Mouse (Mus musculus): ENCODE data around the gene Olfr671. TPM values are rescaled to one million over a fixed set of nuclear protein-coding genes. Genes with fewer than 3 reads are reported as not detected.
"Not testable (repeated sequence)": the region's sequence is repeated elsewhere in the genome, so short reads cannot be mapped to it uniquely, and the experiment has no call there.

Olfr671 gene
- polyA plus RNA-seq (2015; fragmentation: Nextera tagmentation; extraction: Ambion mirVana), result not detected in 2 replicates

- Histone ChIP-seq H3K36me3 (no peaks in the 10 kb centered on the region), H3K9me3 (no peaks in the 10 kb centered on the region), H3K27ac (replicated peaks) (no peak within 1 kb of the TSS), H3K27me3 (no peaks in the 10 kb centered on the region), H3K4me2 (replicated peaks) (no peak within 1 kb of the TSS), H3K4me1 (no peaks in the 10 kb centered on the region), H3K4me3 (no peak within 1 kb of the TSS), H3K9ac (replicated peaks) (no peak within 1 kb of the TSS)
- 81% methylated on average over 1 of the region's 1 CpGs for WGBS
- no peak for ATAC-seq (replicated peaks)
Observed at GRCm38 (mm10) chr7:104979026-104979425, at the start of gene Olfr671. Gene Olfr671 (minus strand): TSS chr7:104979126.

GRCm38 (mm10) chr7:105028360-105028759 lies 49.4 kb upstream of the Olfr671 start, which contains the start of gene Olfr675:
Gene Olfr675 (minus strand): TSS chr7:105028460.
- Histone ChIP-seq H3K9ac (replicated peaks) (no peak within 1 kb of the TSS), H3K4me2 (replicated peaks) (no peak within 1 kb of the TSS), H3K27me3 (no peaks in the 10 kb centered on the region), H3K36me3 (no peaks in the 10 kb centered on the region), H3K4me3 (no peak within 1 kb of the TSS), H3K9me3 (no peaks in the 10 kb centered on the region), H3K4me1 (no peaks in the 10 kb centered on the region), H3K27ac (replicated peaks) (no peak within 1 kb of the TSS)
- ATAC-seq (replicated peaks), result no peak
- 87% methylated on average over 1 of the region's 1 CpGs for WGBS

GRCm38 (mm10) chr7:105022530-105022929 lies 43.6 kb upstream of the Olfr671 start:
- no peak overlapping the region for H3K4me2 ChIP-seq (replicated peaks)
- WGBS, result 94% methylated on average over 1 of the region's 1 CpGs
- no peak overlapping the region for H3K9ac ChIP-seq (replicated peaks)
- H3K27me3 ChIP-seq, result no peaks in the 10 kb centered on the region
- no peaks in the 10 kb centered on the region for H3K9me3 ChIP-seq
- no peaks in the 10 kb centered on the region for H3K36me3 ChIP-seq
- ATAC-seq (replicated peaks), result no peak
- H3K27ac ChIP-seq (replicated peaks), result no peak overlapping the region
- H3K4me1 ChIP-seq, result no peaks in the 10 kb centered on the region
- no peak overlapping the region for H3K4me3 ChIP-seq

GRCm38 (mm10) chr7:105001929-105002328 lies 23.0 kb upstream of the Olfr671 start, which contains the start of gene Olfr672:
Gene Olfr672 (minus strand): TSS chr7:105002029.
- Histone ChIP-seq H3K27ac (replicated peaks) (no peak within 1 kb of the TSS), H3K4me1 (no peaks in the 10 kb centered on the region), H3K36me3 (no peaks in the 10 kb centered on the region), H3K9me3 (no peaks in the 10 kb centered on the region), H3K4me2 (replicated peaks) (no peak within 1 kb of the TSS), H3K4me3 (no peak within 1 kb of the TSS), H3K9ac (replicated peaks) (no peak within 1 kb of the TSS), H3K27me3 (no peaks in the 10 kb centered on the region)
- no peak for ATAC-seq (replicated peaks)

- WGBS, result 79% methylated on average over 2 of the region's 2 CpGs
- not testable (repeated sequence) for H3K9ac ChIP-seq (replicated peaks)
Observed at GRCm38 (mm10) chr7:104972507-104972906, 6.4 kb downstream of the Olfr671 start.

GRCm38 (mm10) chr7:104962520-104962919 lies 16.4 kb downstream of the Olfr671 start, which contains the start of gene Olfr670:
Gene Olfr670 (minus strand): TSS chr7:104962620.
- H3K27ac ChIP-seq (replicated peaks), result no peak within 1 kb of the TSS
- no peak within 1 kb of the TSS for H3K4me2 ChIP-seq (replicated peaks)
- no peak within 1 kb of the TSS for H3K4me3 ChIP-seq
- WGBS, result 62% methylated on average over 1 of the region's 1 CpGs
- H3K9me3 ChIP-seq, result no peaks in the 10 kb centered on the region
- ATAC-seq (replicated peaks), result no peak
- H3K27me3 ChIP-seq, result no peaks in the 10 kb centered on the region
- H3K4me1 ChIP-seq, result no peaks in the 10 kb centered on the region
- H3K9ac ChIP-seq (replicated peaks), result no peak within 1 kb of the TSS
- no peaks in the 10 kb centered on the region for H3K36me3 ChIP-seq

More at GRCm38 (mm10) chr7:104972507-104972906, 6.4 kb downstream of the Olfr671 start:
- not testable (repeated sequence) for H3K4me3 ChIP-seq; H3K36me3 ChIP-seq; ATAC-seq (replicated peaks); H3K27ac ChIP-seq (replicated peaks); H3K27me3 ChIP-seq; H3K9me3 ChIP-seq; H3K4me1 ChIP-seq; H3K4me2 ChIP-seq (replicated peaks)

GRCm38 (mm10) chr7:104950234-104950633 lies 28.7 kb downstream of the Olfr671 start:
- not testable (repeated sequence) for H3K9me3 ChIP-seq; H3K27ac ChIP-seq (replicated peaks); H3K4me1 ChIP-seq; ATAC-seq (replicated peaks); H3K27me3 ChIP-seq; H3K36me3 ChIP-seq; H3K4me3 ChIP-seq; H3K4me2 ChIP-seq (replicated peaks); H3K9ac ChIP-seq (replicated peaks)
- 96% methylated on average over 16 of the region's 16 CpGs for WGBS

GRCm38 (mm10) chr7:104933940-104934339 lies 45.0 kb downstream of the Olfr671 start, which contains the start of gene Olfr669:
Gene Olfr669 (plus strand): TSS chr7:104934240.
- Histone ChIP-seq H3K4me1 (no peaks in the 10 kb centered on the region), H3K4me2 (replicated peaks) (no peak within 1 kb of the TSS), H3K36me3 (no peaks in the 10 kb centered on the region), H3K27me3 (no peaks in the 10 kb centered on the region), H3K9ac (replicated peaks) (no peak within 1 kb of the TSS), H3K9me3 (no peaks in the 10 kb centered on the region), H3K4me3 (no peak within 1 kb of the TSS), H3K27ac (replicated peaks) (no peak within 1 kb of the TSS)
- ATAC-seq (replicated peaks), result no peak
- 94% methylated on average over 1 of the region's 1 CpGs for WGBS

GRCm38 (mm10) chr7:104927957-104928356 lies 51.0 kb downstream of the Olfr671 start, which contains the start of gene Olfr668:
Gene Olfr668 (minus strand): TSS chr7:104928057.
- Histone ChIP-seq H3K27ac (replicated peaks) (no peak within 1 kb of the TSS), H3K9me3 (no peaks in the 10 kb centered on the region), H3K4me2 (replicated peaks) (no peak within 1 kb of the TSS), H3K4me3 (no peak within 1 kb of the TSS), H3K27me3 (no peaks in the 10 kb centered on the region), H3K9ac (replicated peaks) (no peak within 1 kb of the TSS), H3K36me3 (no peaks in the 10 kb centered on the region), H3K4me1 (no peaks in the 10 kb centered on the region)
- no peak for ATAC-seq (replicated peaks)
- WGBS, result 80% methylated on average over 1 of the region's 1 CpGs

Other genes with a start within 250 kb of the Olfr671 start
- gene Usp17le, start 201.7 kb downstream of the Olfr671 start, polyA plus RNA-seq (2015; fragmentation: Nextera tagmentation; extraction: Ambion mirVana), result not detected in 2 replicates
- not detected in 2 replicates for gene Usp17lb, start 136.5 kb downstream of the Olfr671 start, polyA plus RNA-seq (2015; fragmentation: Nextera tagmentation; extraction: Ambion mirVana)
- gene Usp17la, start 122.1 kb downstream of the Olfr671 start, polyA plus RNA-seq (2015; fragmentation: Nextera tagmentation; extraction: Ambion mirVana), result not detected in 2 replicates
- gene Olfr665, start 101.1 kb downstream of the Olfr671 start, polyA plus RNA-seq (2015; fragmentation: Nextera tagmentation; extraction: Ambion mirVana), result not detected in 2 replicates
- gene Olfr666, start 83.2 kb downstream of the Olfr671 start, polyA plus RNA-seq (2015; fragmentation: Nextera tagmentation; extraction: Ambion mirVana), result not detected in 2 replicates
- gene Olfr667, start 57.6 kb downstream of the Olfr671 start, polyA plus RNA-seq (2015; fragmentation: Nextera tagmentation; extraction: Ambion mirVana), result not detected in 2 replicates
- gene Olfr668, start 51.1 kb downstream of the Olfr671 start, polyA plus RNA-seq (2015; fragmentation: Nextera tagmentation; extraction: Ambion mirVana), result not detected in 2 replicates
- not detected in 2 replicates for gene Olfr669, start 44.9 kb downstream of the Olfr671 start, polyA plus RNA-seq (2015; fragmentation: Nextera tagmentation; extraction: Ambion mirVana)
- gene Olfr670, start 16.5 kb downstream of the Olfr671 start, polyA plus RNA-seq (2015; fragmentation: Nextera tagmentation; extraction: Ambion mirVana), result not detected in 2 replicates
- not detected in 2 replicates for gene Olfr672, start 22.9 kb upstream of the Olfr671 start, polyA plus RNA-seq (2015; fragmentation: Nextera tagmentation; extraction: Ambion mirVana)
- not detected in 2 replicates for gene Olfr675, start 49.3 kb upstream of the Olfr671 start, polyA plus RNA-seq (2015; fragmentation: Nextera tagmentation; extraction: Ambion mirVana)
- not detected in 2 replicates for gene Olfr676, start 53.6 kb upstream of the Olfr671 start, polyA plus RNA-seq (2015; fragmentation: Nextera tagmentation; extraction: Ambion mirVana)
- not detected in 2 replicates for gene Olfr677, start 72.2 kb upstream of the Olfr671 start, polyA plus RNA-seq (2015; fragmentation: Nextera tagmentation; extraction: Ambion mirVana)
- not detected in 2 replicates for gene Olfr678, start 85.3 kb upstream of the Olfr671 start, polyA plus RNA-seq (2015; fragmentation: Nextera tagmentation; extraction: Ambion mirVana)
- gene Olfr679, start 102.1 kb upstream of the Olfr671 start, polyA plus RNA-seq (2015; fragmentation: Nextera tagmentation; extraction: Ambion mirVana), result not detected in 2 replicates
- gene Olfr680-ps1, start 113.7 kb upstream of the Olfr671 start, polyA plus RNA-seq (2015; fragmentation: Nextera tagmentation; extraction: Ambion mirVana), result not detected in 2 replicates
- not detected in 2 replicates for gene Olfr681, start 137.7 kb upstream of the Olfr671 start, polyA plus RNA-seq (2015; fragmentation: Nextera tagmentation; extraction: Ambion mirVana)
- gene Olfr683, start 167.9 kb upstream of the Olfr671 start, polyA plus RNA-seq (2015; fragmentation: Nextera tagmentation; extraction: Ambion mirVana), result not detected in 2 replicates
- not detected in 2 replicates for gene Olfr684, start 184.5 kb upstream of the Olfr671 start, polyA plus RNA-seq (2015; fragmentation: Nextera tagmentation; extraction: Ambion mirVana)
- gene Olfr685, start 206.9 kb upstream of the Olfr671 start, polyA plus RNA-seq (2015; fragmentation: Nextera tagmentation; extraction: Ambion mirVana), result not detected in 2 replicates
- not detected in 2 replicates for gene Olfr686, start 228.4 kb upstream of the Olfr671 start, polyA plus RNA-seq (2015; fragmentation: Nextera tagmentation; extraction: Ambion mirVana)

Measured in forebrain, embryonic 15.5 days (tissue).